Mouse (Mus musculus) hindbrain, postnatal 0 days (tissue): ENCODE data around the gene Pate1. TPM values are rescaled to one million over a fixed set of nuclear protein-coding genes. Genes with fewer than 3 reads are reported as not detected.

ENCODE experiments used
- ATAC-seq: fragments of 200-750 bp; cut with Nextera tagmentation; 2 replicates; pipeline ENCODE4 v1.8.0; 2017; ENCODE audit warnings: mild to moderate bottlenecking, moderate TSS enrichment, moderate library complexity
- DNase-seq: peaks from one replicate; pipeline ENCODE4 v3.0.0-alpha.2; 2015; ENCODE audit warnings: low spot score
- H3K27ac ChIP-seq: fragments of 300-500 bp; sonication (generic); 2 replicates; pipeline ENCODE4 v1.5.1; 2014; ENCODE audit warnings: mild to moderate bottlenecking
- H3K27me3 ChIP-seq: fragments of 300-500 bp; sonication (generic); 2 replicates; pipeline ENCODE4 v1.6.1; 2014; ENCODE audit warnings: low read length, mixed read lengths; ENCODE audit not compliant: insufficient read depth
- H3K36me3 ChIP-seq: fragments of 300-500 bp; sonication (generic); 2 replicates; pipeline ENCODE4 v1.6.1; 2014; ENCODE audit warnings: low read length, mixed read lengths; ENCODE audit not compliant: insufficient read depth
- H3K4me1 ChIP-seq: fragments of 300-500 bp; sonication (generic); 2 replicates; pipeline ENCODE4 v1.6.1; 2014; ENCODE audit warnings: antibody characterized with exemption, low read length, mixed read lengths; ENCODE audit not compliant: insufficient read depth
- H3K4me2 ChIP-seq: fragments of 300-500 bp; sonication (generic); 2 replicates; pipeline ENCODE4 v1.6.1; 2014; ENCODE audit warnings: low read depth, mild to moderate bottlenecking, low read length, moderate library complexity, mixed read lengths
- H3K4me3 ChIP-seq: fragments of 300-500 bp; sonication (generic); 2 replicates; pipeline ENCODE4 v1.5.1; 2014; ENCODE audit warnings: low read length
- H3K9ac ChIP-seq: fragments of 300-500 bp; sonication (generic); replicated peaks from 2 replicates; pipeline ENCODE4 v1.6.1; 2014; ENCODE audit warnings: mild to moderate bottlenecking, low read length, moderate library complexity, mixed read lengths
- H3K9me3 ChIP-seq: fragments of 300-500 bp; sonication (generic); 2 replicates; pipeline ENCODE4 v1.6.1; 2016; ENCODE audit warnings: low read length, mixed read lengths
- CTCF ChIP-seq: IDR thresholded peaks from 2 replicates; pipeline ENCODE4 v1.5.1; 2016; ENCODE audit warnings: antibody characterized with exemption, control low read depth, low read depth
- WGBS: fragments of 180-500 bp; shearing (Covaris S2); extraction: QIAGEN DNeasy Blood & Tissue Kit; methylation state at CpG from one replicate; pipeline ENCODE4 v1.1.7; 2014; 5-methylcytosine and 5-hydroxymethylcytosine counted together
- polyA plus RNA-seq: library from polyadenylated mRNA; unstranded; fragments of >200 nt; fragmentation: Nextera tagmentation; extraction: Ambion mirVana; gene quantifications from 2 replicates; pipeline ENCODE4 v1.2.1, GENCODE M21; 2015
- total RNA-seq: library from RNA; depleted of rRNA; stranded (reverse); fragments of >200 nt; gene quantifications from 2 replicates; pipeline ENCODE4 v1.2.3, GENCODE M21; 2014; rRNA removed

Gene Pate1
- total RNA-seq (not detected in 2 replicates), polyA plus RNA-seq (not detected in 2 replicates)

DNA sequence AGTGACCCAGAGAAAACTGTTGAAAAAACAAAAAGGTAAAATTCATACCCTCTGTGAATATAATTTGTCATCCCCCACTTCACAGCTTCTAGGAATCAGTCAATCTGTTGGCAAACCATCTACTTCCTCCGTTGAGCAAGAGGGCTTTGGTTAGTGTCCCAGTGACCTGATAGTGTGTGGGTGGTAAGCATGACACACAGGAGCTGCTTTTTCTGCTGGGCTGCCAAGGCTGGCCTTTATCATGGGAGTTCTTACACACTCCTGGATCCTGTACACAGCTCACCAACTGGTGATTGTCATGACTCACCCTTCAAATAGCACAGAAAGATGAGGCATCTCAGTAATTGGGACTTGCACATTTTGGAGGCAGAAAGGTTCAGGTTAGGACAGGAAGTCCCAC, at the start of gene Pate1:
TSS of gene Pate1 (minus strand) at position 378 of the 400 bp plus-strand sequence.
- Histone ChIP-seq H3K4me1 (no peaks in the 10 kb centered on the region), H3K9me3 (no peaks in the 10 kb centered on the region), H3K27me3 (no peaks in the 10 kb centered on the region), H3K27ac (no peak within 1 kb of the TSS), H3K4me3 (no peak within 1 kb of the TSS), H3K4me2 (no peak within 1 kb of the TSS), H3K9ac (no peak within 1 kb of the TSS), H3K36me3 (no peaks in the 10 kb centered on the region)
- no peak for DNase-seq
- no peak for ATAC-seq
- TF ChIP-seq CTCF = no peak
- 62% methylated on average over 1 of the region's 1 CpGs for WGBS

DNA sequence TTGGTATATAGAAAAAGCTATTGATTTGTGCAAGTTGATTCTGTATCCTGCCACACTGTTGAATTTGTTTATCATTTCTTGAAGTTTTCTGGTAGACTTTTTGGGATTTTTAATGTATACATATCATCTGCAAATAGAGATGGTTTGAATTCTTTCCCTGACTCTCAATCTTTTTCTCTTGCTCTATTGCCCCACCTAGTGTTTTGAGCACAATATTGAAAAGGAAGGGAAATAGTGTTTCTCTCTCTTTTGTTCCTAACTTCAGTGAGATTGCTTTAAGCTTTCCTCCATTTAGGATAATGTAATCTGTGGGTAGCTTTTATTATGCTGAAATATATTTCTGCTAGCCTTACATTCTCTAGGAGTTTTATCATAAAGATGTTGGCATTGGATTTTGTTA, 20.1 kb upstream of the Pate1 start:
- no peaks in the 10 kb centered on the region for H3K4me1 ChIP-seq
- ATAC-seq = no peak
- H3K36me3 ChIP-seq = no peaks in the 10 kb centered on the region

DNA sequence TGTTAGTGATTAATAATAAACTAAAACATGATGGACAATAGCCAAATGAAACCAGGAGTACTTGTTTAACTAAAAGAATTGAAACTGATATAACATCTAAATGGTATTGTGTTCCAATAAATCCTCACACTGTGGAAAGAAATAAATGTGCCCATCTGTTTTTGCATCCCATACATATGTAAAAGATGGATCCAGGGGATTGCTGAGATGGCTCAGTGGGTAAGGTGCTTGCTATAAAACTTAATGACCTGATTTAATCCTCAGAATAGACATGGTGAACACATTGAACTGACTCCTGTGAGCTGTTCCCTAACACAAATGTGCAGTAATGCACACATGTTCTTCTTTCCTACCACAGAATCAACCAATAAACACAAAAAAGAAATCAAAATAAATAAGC, 4.7 kb upstream of the Pate1 start:
- Histone ChIP-seq H3K27ac (no peak overlapping the region), H3K9ac (no peak overlapping the region), H3K4me3 (no peak overlapping the region), H3K36me3 (no peaks in the 10 kb centered on the region), H3K27me3 (no peaks in the 10 kb centered on the region), H3K9me3 (no peaks in the 10 kb centered on the region), H3K4me1 (no peaks in the 10 kb centered on the region), H3K4me2 (no peak overlapping the region)
- no peak for TF ChIP-seq CTCF
- ATAC-seq (no peak), DNase-seq (no peak)

More for the DNA sequence above, 20.1 kb upstream of the Pate1 start:
- no peak for DNase-seq
- Histone ChIP-seq H3K27me3 (no peaks in the 10 kb centered on the region), H3K4me3 (no peak overlapping the region), H3K9ac (no peak overlapping the region), H3K9me3 (no peaks in the 10 kb centered on the region), H3K4me2 (no peak overlapping the region), H3K27ac (no peak overlapping the region)
- TF ChIP-seq CTCF = 0 out of 2 replicates have a peak, but pooled peaks have one; percentile 16

DNA sequence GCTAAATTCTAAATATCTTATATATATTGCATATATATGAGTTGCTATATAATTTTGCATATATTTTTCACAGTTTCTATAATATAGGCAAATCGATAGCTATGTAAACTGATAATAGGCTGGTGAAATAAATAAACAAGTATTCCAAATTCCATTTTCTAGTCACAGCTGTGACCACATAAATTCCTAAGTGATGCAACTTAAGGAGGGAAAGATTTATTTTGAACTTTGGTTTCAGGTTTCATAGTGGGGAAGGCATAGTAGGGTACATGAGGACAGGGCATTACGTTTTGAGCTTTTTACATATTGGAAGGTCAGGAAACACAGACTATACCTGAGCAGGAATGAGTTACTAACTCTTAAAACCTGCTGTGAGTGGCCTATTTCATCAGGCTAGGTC, 13.6 kb downstream of the Pate1 start:
- TF ChIP-seq CTCF = no peak

DNA sequence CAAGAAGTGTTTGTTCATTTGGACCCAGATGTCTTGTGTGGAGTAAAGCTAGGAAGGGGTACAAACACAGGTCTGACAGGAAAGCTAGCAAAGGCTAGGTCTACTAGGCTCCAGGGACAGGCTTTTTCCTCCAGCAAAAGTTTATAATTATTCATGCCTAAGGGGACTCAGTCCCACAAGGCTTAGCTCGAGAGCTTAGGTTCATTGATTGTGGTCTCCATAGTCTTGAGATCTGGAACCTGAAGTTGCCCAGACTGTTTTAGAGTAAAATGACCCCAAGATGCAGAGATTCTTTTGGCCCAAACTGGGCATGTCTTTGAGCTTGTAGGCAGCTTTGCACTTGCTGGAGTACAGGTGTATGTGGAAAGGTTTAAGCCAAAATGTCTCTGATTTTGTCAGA, 39.1 kb downstream of the Pate1 start, which contains the start of gene Pate3:
TSS of gene Pate3 (minus strand) at position 101 of the 400 bp plus-strand sequence.
- H3K9me3 ChIP-seq = no peaks in the 10 kb centered on the region
- H3K27me3 ChIP-seq = no peaks in the 10 kb centered on the region
- H3K36me3 ChIP-seq = no peaks in the 10 kb centered on the region
- WGBS = 84% methylated on average over 1 of the region's 1 CpGs
- no peak within 1 kb of the TSS for H3K27ac ChIP-seq
- no peak for TF ChIP-seq CTCF
- no peak within 1 kb of the TSS for H3K4me2 ChIP-seq
- DNase-seq (no peak), ATAC-seq (no peak)
- H3K4me3 ChIP-seq = no peak within 1 kb of the TSS
- H3K4me1 ChIP-seq = no peaks in the 10 kb centered on the region
- no peak within 1 kb of the TSS for H3K9ac ChIP-seq

More for the DNA sequence above, 13.6 kb downstream of the Pate1 start:
- no peak overlapping the region for H3K4me3 ChIP-seq
- no peak for ATAC-seq
- 85% methylated on average over 2 of the region's 2 CpGs for WGBS
- H3K9me3 ChIP-seq = no peaks in the 10 kb centered on the region
- no peaks in the 10 kb centered on the region for H3K27me3 ChIP-seq
- no peak overlapping the region for H3K4me2 ChIP-seq
- H3K27ac ChIP-seq = no peak overlapping the region
- no peaks in the 10 kb centered on the region for H3K4me1 ChIP-seq
- H3K9ac ChIP-seq = no peak overlapping the region
- no peak for DNase-seq
- H3K36me3 ChIP-seq = no peaks in the 10 kb centered on the region

Other genes starting within 250 kb of the Pate1 start
- not detected in 2 replicates for gene Gm1113, start 169.1 kb downstream of the Pate1 start, total RNA-seq
- gene Gm1113, start 169.1 kb downstream of the Pate1 start, polyA plus RNA-seq = not detected in 2 replicates
- 19.7 and 19.8 TPM in 2 replicates for gene Ddx25, start 128.9 kb downstream of the Pate1 start, total RNA-seq
- 23.3 and 24.4 TPM in 2 replicates for gene Ddx25, start 128.9 kb downstream of the Pate1 start, polyA plus RNA-seq
- gene Pus3, start 128.8 kb downstream of the Pate1 start, total RNA-seq = 8.3 and 10.2 TPM in 2 replicates
- gene Pus3, start 128.8 kb downstream of the Pate1 start, polyA plus RNA-seq = 12.2 and 13.7 TPM in 2 replicates
- gene Pate2, start 117.1 kb downstream of the Pate1 start, total RNA-seq = 0.47 and 0.79 TPM in 2 replicates
- gene Pate2, start 117.1 kb downstream of the Pate1 start, polyA plus RNA-seq = 0.41 and 0.67 TPM in 2 replicates
- gene Hyls1, start 117.0 kb downstream of the Pate1 start, total RNA-seq = 9.6 and 9.7 TPM in 2 replicates
- gene Hyls1, start 117.0 kb downstream of the Pate1 start, polyA plus RNA-seq = 9.5 and 11.8 TPM in 2 replicates
- not detected in 2 replicates for gene Pate4, start 75.4 kb downstream of the Pate1 start, total RNA-seq
- not detected in 2 replicates for gene Pate4, start 75.4 kb downstream of the Pate1 start, polyA plus RNA-seq
- not detected in 2 replicates for gene Pate3, start 39.2 kb downstream of the Pate1 start, total RNA-seq
- not detected in 2 replicates for gene Pate3, start 39.2 kb downstream of the Pate1 start, polyA plus RNA-seq
- gene Gm17677, start 53.7 kb upstream of the Pate1 start, total RNA-seq = not detected in 2 replicates
- not detected in 2 replicates for gene Gm17677, start 53.7 kb upstream of the Pate1 start, polyA plus RNA-seq
- not detected in 2 replicates for gene Gm17727, start 90.7 kb upstream of the Pate1 start, total RNA-seq
- gene Gm17727, start 90.7 kb upstream of the Pate1 start, polyA plus RNA-seq = not detected in 2 replicates
- gene Gm27235, start 102.7 kb upstream of the Pate1 start, total RNA-seq = not detected in 2 replicates
- not detected in 2 replicates for gene Gm27235, start 102.7 kb upstream of the Pate1 start, polyA plus RNA-seq
- gene D730048I06Rik, start 102.7 kb upstream of the Pate1 start, total RNA-seq = not detected in 2 replicates
- gene D730048I06Rik, start 102.7 kb upstream of the Pate1 start, polyA plus RNA-seq = not detected in 2 replicates
- not detected in 2 replicates for gene 9230110F15Rik, start 156.8 kb upstream of the Pate1 start, total RNA-seq
- gene 9230110F15Rik, start 156.8 kb upstream of the Pate1 start, polyA plus RNA-seq = not detected in 2 replicates
- not detected in 2 replicates for gene 9230113P08Rik, start 221.0 kb upstream of the Pate1 start, total RNA-seq
- gene 9230113P08Rik, start 221.0 kb upstream of the Pate1 start, polyA plus RNA-seq = not detected in 2 replicates